Mouse (Mus musculus): Measurements from ENCODE around the gene Tc2n. TPM values are rescaled to one million over a fixed set of nuclear protein-coding genes. Genes with fewer than 3 reads are reported as not detected.

Gene Tc2n
- 0.23 and 0.53 TPM in 2 replicates for polyA plus RNA-seq (2016; fragmentation: Nextera tagmentation; extraction: Ambion mirVana)

DNA sequence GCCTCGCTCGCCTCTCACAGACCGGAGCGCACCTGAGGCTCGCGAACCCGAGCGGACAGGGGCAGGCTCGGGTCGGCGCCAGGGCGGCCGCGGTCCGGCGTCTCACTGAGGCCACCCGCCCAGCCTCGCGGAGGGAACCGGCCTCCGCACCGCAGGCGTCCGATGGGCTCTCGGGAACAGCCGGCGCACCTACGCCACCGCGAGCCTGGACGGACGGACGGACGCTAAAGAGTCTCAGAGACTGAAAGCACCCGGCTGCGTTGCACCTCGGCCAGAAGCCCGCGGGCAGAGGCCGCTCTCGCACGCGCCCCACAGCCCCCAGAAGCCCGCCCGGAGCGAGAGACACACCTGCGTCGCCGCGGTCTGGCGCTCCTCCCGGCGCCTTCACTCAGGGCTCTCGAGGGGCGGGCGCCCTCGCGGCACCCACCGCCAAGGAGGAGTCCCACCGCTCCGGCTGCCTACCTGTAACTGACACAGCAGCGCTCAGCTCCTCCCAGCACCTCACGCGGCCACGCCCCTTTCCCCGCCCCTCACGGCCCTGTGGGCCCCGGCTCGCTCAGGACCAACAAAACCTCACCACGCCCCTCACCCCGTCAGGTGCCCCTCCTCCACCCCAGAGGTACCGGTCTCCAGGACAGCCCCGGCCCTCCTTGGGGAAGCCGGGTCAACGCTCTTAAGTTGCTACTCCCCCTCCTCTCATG lies at the start of gene Tc2n:
Gene Tc2n, minus strand, starts transcription at position 470 of the 701 bp plus-strand sequence.
- H3K9ac ChIP-seq, result peak within 1 kb of the TSS; percentile 64
- peaks cover 6% of the 10 kb centered on the region; the same call in 1 of the 2 replicates for H3K4me1 ChIP-seq
- H3K4me3 ChIP-seq, result peak within 1 kb of the TSS; percentile 71
- no peak within 1 kb of the TSS for H3K27ac ChIP-seq
- H3K4me2 ChIP-seq (replicated peaks), result peak within 1 kb of the TSS; percentile 100
- H3K27me3 ChIP-seq, result peaks cover 21% of the 10 kb centered on the region
- no peaks in the 10 kb centered on the region for H3K36me3 ChIP-seq
- no peaks in the 10 kb centered on the region for H3K9me3 ChIP-seq (replicated peaks)
- peak; percentile 94 for ATAC-seq (ENCODE audit: low FRiP score)
- WGBS, result under 1% methylated on average over 70 of the region's 75 CpGs

DNA sequence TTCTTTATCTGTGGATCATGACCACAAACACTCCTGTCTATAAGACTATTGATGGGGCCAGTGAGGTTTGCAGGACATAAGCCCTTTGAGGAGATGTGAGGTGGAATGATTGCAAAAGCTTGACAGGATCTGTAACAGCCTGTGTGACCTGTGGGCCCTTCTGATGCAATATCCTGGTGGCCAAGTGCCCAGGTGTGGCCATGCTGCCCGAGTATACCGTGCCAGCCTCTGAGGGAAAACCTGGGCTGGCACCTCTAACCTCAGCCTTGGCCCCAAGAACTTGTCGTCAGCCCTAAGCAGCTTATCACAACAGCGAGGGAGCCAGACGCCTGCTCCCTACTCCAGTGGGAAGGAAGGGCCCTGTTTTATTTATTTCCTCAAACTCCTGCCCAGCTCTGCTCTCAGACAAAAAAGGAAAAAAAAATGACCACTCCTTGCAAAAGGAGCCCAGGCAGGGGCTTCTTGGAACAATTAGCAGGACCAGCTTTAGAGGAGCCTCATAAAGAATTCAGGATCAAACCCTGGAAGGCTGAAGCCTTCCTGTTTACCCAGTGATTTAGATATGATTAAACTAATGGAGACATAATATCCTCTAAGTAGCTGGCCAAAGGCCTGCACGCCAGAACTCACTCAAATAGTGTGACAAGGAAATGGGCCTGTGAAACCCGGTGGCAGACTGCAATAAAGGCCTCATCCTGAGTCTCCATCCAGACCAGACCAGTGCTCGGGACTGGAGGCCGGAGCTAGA lies 49.2 kb upstream of the Tc2n start:
- no peaks in the 10 kb centered on the region for H3K4me1 ChIP-seq
- no peak overlapping the region for H3K9ac ChIP-seq
- H3K27ac ChIP-seq, result no peak overlapping the region
- H3K27me3 ChIP-seq, result no peaks in the 10 kb centered on the region
- ATAC-seq (ENCODE audit: low FRiP score), result no peak
- no peaks in the 10 kb centered on the region for H3K9me3 ChIP-seq (replicated peaks)
- H3K4me2 ChIP-seq (replicated peaks), result no peak overlapping the region
- WGBS, result 80% methylated on average over 9 of the region's 9 CpGs
- no peaks in the 10 kb centered on the region for H3K36me3 ChIP-seq
- H3K4me3 ChIP-seq, result no peak overlapping the region

GRCm38 (mm10) chr12:101766228-101766852 lies 48.0 kb upstream of the Tc2n start:
- Histone ChIP-seq H3K27me3 (no peaks in the 10 kb centered on the region), H3K9ac (no peak overlapping the region), H3K4me1 (no peaks in the 10 kb centered on the region), H3K9me3 (replicated peaks) (no peaks in the 10 kb centered on the region), H3K4me2 (replicated peaks) (no peak overlapping the region), H3K4me3 (no peak overlapping the region), H3K27ac (no peak overlapping the region), H3K36me3 (no peaks in the 10 kb centered on the region)
- 80% methylated on average over 3 of the region's 3 CpGs for WGBS
- ATAC-seq (ENCODE audit: low FRiP score), result no peak

GRCm38 (mm10) chr12:101764870-101765269 lies 46.5 kb upstream of the Tc2n start:
- no peak for ATAC-seq (ENCODE audit: low FRiP score)
- Histone ChIP-seq H3K27me3 (no peaks in the 10 kb centered on the region), H3K9ac (no peak overlapping the region), H3K27ac (no peak overlapping the region), H3K4me2 (replicated peaks) (no peak overlapping the region), H3K9me3 (replicated peaks) (no peaks in the 10 kb centered on the region), H3K4me3 (no peak overlapping the region), H3K4me1 (no peaks in the 10 kb centered on the region), H3K36me3 (no peaks in the 10 kb centered on the region)
- 84% methylated on average over 5 of the region's 5 CpGs for WGBS

DNA sequence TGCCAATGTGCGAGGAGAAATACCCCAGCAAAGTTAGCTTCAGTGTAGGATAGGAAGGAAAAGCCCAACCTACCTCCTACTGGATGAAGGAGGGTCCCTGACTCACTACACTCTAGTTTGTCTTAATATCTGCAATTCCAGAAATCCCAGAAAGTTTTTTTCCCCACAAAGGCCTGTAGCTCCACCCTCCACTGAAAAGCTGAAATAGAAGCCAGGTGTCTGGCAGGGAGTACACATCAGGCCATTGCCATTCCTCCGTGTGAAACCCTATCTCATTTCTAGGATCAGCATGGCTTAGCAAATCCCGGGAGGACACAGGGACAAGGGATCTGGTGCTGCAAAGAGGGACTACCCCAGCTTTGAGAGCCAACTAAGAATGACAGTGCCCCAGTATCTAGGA lies 44.7 kb upstream of the Tc2n start:
- no peak for ATAC-seq (ENCODE audit: low FRiP score)
- Histone ChIP-seq H3K4me3 (no peak overlapping the region), H3K4me2 (replicated peaks) (no peak overlapping the region), H3K4me1 (no peaks in the 10 kb centered on the region), H3K9me3 (replicated peaks) (no peaks in the 10 kb centered on the region), H3K9ac (no peak overlapping the region), H3K27me3 (no peaks in the 10 kb centered on the region), H3K36me3 (no peaks in the 10 kb centered on the region), H3K27ac (no peak overlapping the region)
- WGBS, result 75% methylated on average over 3 of the region's 3 CpGs

DNA sequence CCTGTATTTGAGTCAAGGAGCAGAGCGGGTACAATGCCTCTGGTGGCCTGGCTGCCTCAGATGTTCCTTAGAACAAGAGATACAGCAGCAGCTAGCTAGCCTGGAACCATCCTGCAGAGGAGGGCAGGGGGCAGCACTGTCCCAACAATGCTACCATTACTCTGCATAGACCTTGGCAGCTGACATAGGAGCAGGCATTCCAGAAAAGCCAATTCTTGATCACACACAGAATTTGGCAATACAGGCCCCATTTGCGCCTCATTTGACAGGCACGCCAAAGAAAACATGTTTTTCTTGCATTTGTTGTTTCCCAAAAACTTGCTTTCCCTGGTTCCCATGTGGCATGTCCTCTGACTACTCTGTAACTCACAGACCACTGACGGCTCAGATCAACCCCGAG lies 43.7 kb upstream of the Tc2n start:
- H3K9ac ChIP-seq, result no peak overlapping the region
- 93% methylated on average over 5 of the region's 5 CpGs for WGBS
- ATAC-seq (ENCODE audit: low FRiP score), result no peak

DNA sequence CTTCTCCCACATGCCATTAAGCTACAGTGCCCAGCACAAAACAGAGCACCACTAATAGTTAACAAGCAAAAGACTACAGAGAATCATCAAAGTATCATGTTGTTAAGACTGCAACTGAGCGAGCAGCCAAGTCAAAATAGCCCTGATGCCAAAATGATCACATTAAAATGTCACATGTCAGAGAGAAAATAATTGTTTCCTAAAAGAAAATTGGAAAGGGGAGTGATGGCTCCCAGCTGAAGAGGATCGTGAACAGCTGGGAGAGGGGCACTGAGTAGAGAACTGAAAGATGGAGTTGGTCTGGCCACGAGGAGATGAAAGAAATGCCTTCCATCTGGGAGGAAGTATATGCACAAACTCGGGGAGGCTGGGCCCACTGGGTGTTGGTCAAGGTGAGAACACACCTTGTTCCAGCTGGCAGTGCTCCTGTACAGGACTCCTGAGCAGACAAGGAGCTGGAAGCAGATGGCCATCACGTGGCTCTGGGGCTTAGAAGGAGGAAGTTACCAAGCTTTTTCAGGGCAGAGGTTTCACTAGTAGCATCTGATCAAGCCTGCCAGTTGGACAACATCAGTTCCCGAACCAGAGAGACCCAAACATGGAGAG lies 41.2 kb upstream of the Tc2n start:
- WGBS, result 66% methylated on average over 6 of the region's 6 CpGs
- ATAC-seq (ENCODE audit: low FRiP score), result no peak
- Histone ChIP-seq H3K27me3 (no peaks in the 10 kb centered on the region), H3K36me3 (no peaks in the 10 kb centered on the region), H3K4me3 (no peak overlapping the region), H3K9ac (no peak overlapping the region), H3K4me1 (no peaks in the 10 kb centered on the region), H3K27ac (no peak overlapping the region), H3K4me2 (replicated peaks) (no peak overlapping the region), H3K9me3 (replicated peaks) (no peaks in the 10 kb centered on the region)

More for the DNA sequence above, 43.7 kb upstream of the Tc2n start:
- Histone ChIP-seq H3K4me1 (no peaks in the 10 kb centered on the region), H3K36me3 (no peaks in the 10 kb centered on the region), H3K9me3 (replicated peaks) (no peaks in the 10 kb centered on the region), H3K27me3 (no peaks in the 10 kb centered on the region), H3K4me2 (replicated peaks) (no peak overlapping the region), H3K27ac (no peak overlapping the region), H3K4me3 (no peak overlapping the region)

- H3K36me3 ChIP-seq, result no peaks in the 10 kb centered on the region
- H3K4me3 ChIP-seq, result no peak overlapping the region
- H3K4me1 ChIP-seq, result no peaks in the 10 kb centered on the region
- ATAC-seq (ENCODE audit: low FRiP score), result no peak
- no peak overlapping the region for H3K4me2 ChIP-seq (replicated peaks)
- no peak overlapping the region for H3K27ac ChIP-seq
- no peak overlapping the region for H3K9ac ChIP-seq
- no peaks in the 10 kb centered on the region for H3K27me3 ChIP-seq
- H3K9me3 ChIP-seq (replicated peaks), result no peaks in the 10 kb centered on the region
These were observed 40.4 kb upstream of the Tc2n start for GRCm38 (mm10) chr12:101758698-101759097.

DNA sequence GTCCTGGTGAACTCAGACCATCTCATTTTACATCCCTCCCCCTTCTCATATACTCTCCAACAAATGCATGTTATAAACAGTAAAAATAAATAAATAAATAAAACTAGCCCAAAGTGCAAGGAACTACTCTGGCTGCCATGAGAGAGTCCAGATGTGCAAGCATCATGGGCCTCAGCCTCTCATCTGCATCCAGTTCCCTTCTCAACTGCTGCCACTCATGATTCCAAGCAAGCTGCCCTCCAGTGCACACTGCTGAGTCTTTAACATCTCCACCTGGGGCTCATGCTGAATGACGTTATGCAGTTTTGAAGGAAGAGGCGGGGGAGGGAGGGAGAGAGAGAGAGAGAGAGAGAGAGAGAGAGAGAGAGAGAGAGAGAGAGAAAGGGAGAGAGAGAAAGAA lies 24.1 kb upstream of the Tc2n start:
- WGBS, result 51% methylated on average over 2 of the region's 2 CpGs
- H3K4me3 ChIP-seq, result no peak overlapping the region
- no peak overlapping the region for H3K9ac ChIP-seq
- H3K4me1 ChIP-seq, result no peaks in the 10 kb centered on the region
- no peak overlapping the region for H3K4me2 ChIP-seq (replicated peaks)
- no peaks in the 10 kb centered on the region for H3K36me3 ChIP-seq
- H3K27me3 ChIP-seq, result no peaks in the 10 kb centered on the region
- ATAC-seq (ENCODE audit: low FRiP score), result no peak
- H3K27ac ChIP-seq, result no peak overlapping the region
- no peaks in the 10 kb centered on the region for H3K9me3 ChIP-seq (replicated peaks)

- H3K4me3 ChIP-seq, result no peak overlapping the region
- H3K27ac ChIP-seq, result no peak overlapping the region
- H3K9me3 ChIP-seq (replicated peaks), result no peaks in the 10 kb centered on the region
- no peaks in the 10 kb centered on the region for H3K27me3 ChIP-seq
- no peaks in the 10 kb centered on the region for H3K4me1 ChIP-seq
- 79% methylated on average over 2 of the region's 2 CpGs for WGBS
- no peak for ATAC-seq (ENCODE audit: low FRiP score)
- H3K4me2 ChIP-seq (replicated peaks), result no peak overlapping the region
- H3K36me3 ChIP-seq, result no peaks in the 10 kb centered on the region
- H3K9ac ChIP-seq, result no peak overlapping the region
These were observed 22.2 kb upstream of the Tc2n start for GRCm38 (mm10) chr12:101740486-101740885.

- WGBS, result 50% methylated on average over 2 of the region's 2 CpGs
- Histone ChIP-seq H3K9me3 (replicated peaks) (no peaks in the 10 kb centered on the region), H3K27me3 (no peaks in the 10 kb centered on the region), H3K4me1 (no peaks in the 10 kb centered on the region), H3K9ac (no peak overlapping the region), H3K4me2 (replicated peaks) (no peak overlapping the region), H3K4me3 (no peak overlapping the region), H3K36me3 (no peaks in the 10 kb centered on the region), H3K27ac (no peak overlapping the region)
- ATAC-seq (ENCODE audit: low FRiP score), result no peak
These were observed 21.7 kb upstream of the Tc2n start for GRCm38 (mm10) chr12:101740045-101740444.

GRCm38 (mm10) chr12:101718755-101719150 lies 430 bp upstream of the Tc2n start:
- WGBS, result 0% methylated on average over 9 of the region's 9 CpGs
- Histone ChIP-seq H3K36me3 (no peaks in the 10 kb centered on the region), H3K27me3 (peaks cover 21% of the 10 kb centered on the region), H3K4me1 (peaks cover 6% of the 10 kb centered on the region; the same call in 1 of the 2 replicates), H3K4me2 (replicated peaks) (peak overlapping the region; percentile 100), H3K9ac (no peak overlapping the region), H3K9me3 (replicated peaks) (no peaks in the 10 kb centered on the region), H3K27ac (no peak overlapping the region), H3K4me3 (peak overlapping the region; percentile 71)
- ATAC-seq (ENCODE audit: low FRiP score), result peak; percentile 83

All from hindbrain, embryonic 12.5 days (tissue).